Mouse (Mus musculus) ovary, postnatal 10 days (tissue): ENCODE measurements at regions not wholly inside any gene's neighbourhood (a gene's known extent, or its start where the extent isn't known, plus 50 kb on each side); places are given as distances from the start of the nearest gene placed in this dataset.

ENCODE experiments used
- DNase-seq: peaks from one replicate; pipeline ENCODE4 v3.0.0; 2022; ENCODE audit warnings: low spot score

- no peak for DNase-seq
Observed at GRCm38 (mm10) chr13:28697796-28698678, 255.5 kb downstream of the Sox4 start.

GRCm38 (mm10) chr13:28693078-28693477, 260.4 kb downstream of the Sox4 start:
- no peak for DNase-seq

- DNase-seq: no peak
Observed at GRCm38 (mm10) chr13:28692587-28692986, 260.9 kb downstream of the Sox4 start.

- no peak for DNase-seq
Observed at GRCm38 (mm10) chr13:28690511-28691160, 262.9 kb downstream of the Sox4 start.

- no peak for DNase-seq
Observed at GRCm38 (mm10) chr13:28687838-28688237, 265.7 kb downstream of the Sox4 start.

- DNase-seq: no peak
Observed at GRCm38 (mm10) chr13:28684311-28684710, 269.2 kb downstream of the Sox4 start.

DNA sequence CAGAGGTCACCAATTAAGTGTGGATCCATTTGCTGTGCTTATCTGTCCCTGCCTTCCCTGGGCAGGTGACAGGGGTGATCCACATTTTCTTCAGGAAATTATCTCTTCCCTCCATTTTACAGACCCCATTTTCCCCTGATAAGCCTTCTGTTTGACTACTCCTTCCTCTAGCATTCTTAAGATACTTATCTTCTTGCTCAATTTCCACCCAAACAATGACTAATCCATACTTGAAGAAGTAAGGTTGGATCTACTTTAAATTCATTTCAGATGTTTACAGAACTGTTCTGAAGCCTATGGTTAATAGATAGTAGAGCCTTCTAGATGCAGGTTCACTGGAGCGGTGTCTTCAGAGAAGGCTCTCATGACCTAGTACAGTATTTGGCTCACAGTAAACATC, 273.2 kb downstream of the Sox4 start:
- no peak for DNase-seq

GRCm38 (mm10) chr13:28673622-28674021, 279.9 kb downstream of the Sox4 start:
- no peak for DNase-seq

- no peak for DNase-seq
Observed at GRCm38 (mm10) chr13:28671543-28671942, 282.0 kb downstream of the Sox4 start.

GRCm38 (mm10) chr13:28669832-28670585, 283.5 kb downstream of the Sox4 start:
- DNase-seq: no peak

- DNase-seq: no peak
Observed at GRCm38 (mm10) chr13:28666832-28667231, 286.7 kb downstream of the Sox4 start.

DNA sequence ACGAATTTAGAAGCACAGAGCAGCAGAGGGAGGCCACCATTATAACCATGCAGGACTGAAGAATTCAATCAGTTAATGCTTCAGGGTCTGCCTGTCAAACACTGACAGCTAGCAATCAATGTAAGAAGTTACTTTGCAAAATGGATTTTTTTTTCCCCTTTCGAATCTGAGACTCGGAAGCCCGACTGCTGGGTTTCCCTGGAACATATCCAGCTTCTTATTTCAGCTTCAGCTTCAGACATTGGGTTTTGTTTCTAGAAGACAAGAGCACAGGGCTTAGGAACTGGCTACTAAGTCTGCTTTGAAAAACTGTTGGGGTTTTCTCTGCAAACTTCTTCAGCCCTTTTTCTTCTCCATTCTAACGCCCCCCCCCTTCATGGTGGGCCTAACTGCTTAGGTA, 288.4 kb downstream of the Sox4 start:
- no peak for DNase-seq

DNA sequence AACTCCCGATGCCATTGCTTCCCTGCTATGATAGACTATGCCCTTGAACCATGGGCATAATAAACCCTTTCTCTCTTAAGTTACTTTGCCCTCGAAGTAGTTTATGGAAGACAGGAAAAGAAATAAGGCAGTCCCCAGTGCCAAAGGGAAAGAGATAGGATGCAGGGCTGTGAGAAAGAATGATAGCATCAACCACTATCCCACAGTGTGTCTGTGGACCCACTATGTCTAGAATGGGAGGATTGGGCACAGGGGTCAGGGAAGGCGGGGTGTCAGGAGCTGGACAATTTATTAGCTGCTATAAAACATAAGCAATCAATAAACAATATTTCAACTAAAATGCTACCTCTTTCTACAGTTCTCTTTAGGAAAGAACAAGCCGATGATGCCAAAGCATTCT, 288.8 kb downstream of the Sox4 start:
- no peak for DNase-seq

GRCm38 (mm10) chr13:28663950-28664681, 289.4 kb downstream of the Sox4 start:
- DNase-seq: no peak

DNA sequence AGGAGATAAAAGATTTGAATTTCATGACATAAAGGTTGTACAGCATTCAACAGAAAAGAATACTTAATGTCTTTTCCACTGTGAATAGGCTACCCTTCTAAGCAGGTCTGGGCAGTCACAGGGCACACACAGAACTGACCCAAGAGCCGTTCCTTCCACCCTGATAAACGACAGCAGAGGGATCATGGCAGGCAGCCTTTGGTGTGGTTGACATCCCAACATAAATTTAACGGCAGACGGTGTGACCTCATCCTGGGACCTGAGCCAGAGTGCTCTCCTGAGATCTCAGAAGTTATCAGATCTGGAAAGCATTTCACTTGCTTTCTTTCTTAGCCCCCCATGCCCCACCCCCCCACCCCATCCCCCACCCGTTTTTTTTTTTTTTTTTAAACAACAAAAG, 290.1 kb downstream of the Sox4 start:
- DNase-seq: no peak

DNA sequence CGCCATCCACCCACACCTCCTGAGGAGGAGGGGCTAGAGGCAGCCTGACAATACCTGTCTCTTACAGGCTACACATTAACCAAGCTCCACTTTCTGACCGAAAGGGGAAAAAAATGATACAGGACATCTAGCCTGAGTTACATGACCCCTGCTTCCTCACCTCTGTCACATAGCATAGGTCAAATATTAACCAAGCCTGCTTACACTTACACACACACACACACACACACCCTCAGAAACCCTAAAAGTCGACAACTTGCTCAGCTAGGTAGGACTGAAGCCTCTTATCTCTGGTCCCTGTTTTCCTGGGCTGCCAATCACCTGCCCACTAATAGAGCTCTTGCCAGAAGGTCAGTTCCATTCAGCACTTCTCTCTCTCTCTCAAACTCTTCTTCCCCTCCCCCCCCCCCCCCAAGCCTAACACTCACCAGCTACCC, 291.2 kb downstream of the Sox4 start:
- no peak for DNase-seq

GRCm38 (mm10) chr13:28660151-28660550, 293.4 kb downstream of the Sox4 start:
- no peak for DNase-seq

DNA sequence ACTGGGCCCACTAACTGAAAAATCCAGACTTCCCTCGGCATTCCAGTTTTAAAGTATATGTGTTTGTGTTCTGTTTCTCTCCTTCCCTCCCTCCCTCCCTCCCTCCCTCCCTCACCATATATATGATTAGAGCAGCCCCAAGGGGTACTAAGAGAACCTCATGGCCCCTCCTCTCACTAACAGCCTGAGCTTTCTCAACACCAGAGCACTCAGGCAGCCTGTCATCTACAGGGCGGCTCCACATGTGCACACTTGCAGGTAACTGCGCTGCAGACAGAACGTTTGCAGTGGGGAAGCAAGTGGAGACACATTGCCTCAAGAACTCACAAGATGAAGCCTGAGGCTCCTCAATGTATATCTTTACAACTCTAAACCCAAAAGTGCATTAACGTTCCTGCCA, 294.9 kb downstream of the Sox4 start:
- no peak for DNase-seq

DNA sequence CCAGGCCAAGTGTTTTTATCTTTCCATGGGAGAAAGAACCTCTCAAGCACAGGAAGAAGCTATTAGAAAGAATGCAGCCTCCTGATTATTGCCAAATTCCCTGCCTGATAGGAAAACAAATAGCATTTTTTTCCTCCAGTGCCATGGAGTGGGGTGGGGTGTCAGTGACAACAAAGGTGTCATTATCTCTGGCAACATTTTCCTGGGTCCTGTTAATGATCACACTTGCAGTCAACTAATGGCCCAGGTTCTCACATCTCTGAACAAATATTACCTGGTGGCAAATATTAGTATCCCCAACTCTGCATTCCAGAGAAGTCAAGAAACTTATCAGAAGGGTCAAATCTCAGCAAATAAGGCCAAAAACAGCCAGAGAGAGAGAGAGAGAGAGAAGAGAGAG, 298.6 kb downstream of the Sox4 start:
- no peak for DNase-seq

DNA sequence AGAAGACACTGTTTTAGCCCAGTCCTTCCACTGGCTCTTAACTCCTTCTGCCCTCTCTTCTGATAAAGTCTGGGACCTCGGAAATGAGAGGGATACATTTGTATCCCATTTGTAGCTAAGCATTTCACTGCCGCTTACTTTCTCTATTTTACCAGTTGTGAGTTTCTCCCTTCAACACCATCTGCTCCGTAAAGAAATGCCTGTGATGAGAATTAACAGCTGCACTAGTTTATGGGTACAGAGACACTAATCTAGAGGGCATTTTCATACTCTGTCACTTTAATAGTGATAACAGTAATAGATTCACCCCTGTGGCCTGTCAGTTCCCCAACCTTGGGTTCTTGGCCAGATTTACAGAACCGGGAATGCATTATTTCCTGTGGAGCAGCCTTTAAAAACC, 300.2 kb downstream of the Sox4 start:
- no peak for DNase-seq

DNA sequence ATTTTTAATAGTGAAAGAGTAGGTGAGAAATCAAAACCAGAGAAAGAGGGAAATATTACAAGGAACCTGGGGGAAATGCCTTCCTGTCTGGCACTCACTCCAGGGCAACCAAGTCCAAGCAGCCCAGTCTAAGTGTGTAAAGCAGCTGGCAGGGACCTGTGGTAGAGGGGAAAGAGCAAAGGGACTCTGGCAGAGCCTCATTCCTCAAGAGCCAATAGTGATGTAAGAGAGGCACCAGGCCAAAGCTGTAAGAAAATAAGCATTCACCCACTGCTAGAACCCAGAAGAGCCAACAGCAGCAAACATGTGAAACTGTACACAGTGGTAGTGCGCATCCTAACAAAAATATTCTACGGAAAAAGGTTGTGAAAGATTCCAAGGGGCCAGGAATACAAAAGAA, 301.7 kb downstream of the Sox4 start:
- DNase-seq: no peak

DNA sequence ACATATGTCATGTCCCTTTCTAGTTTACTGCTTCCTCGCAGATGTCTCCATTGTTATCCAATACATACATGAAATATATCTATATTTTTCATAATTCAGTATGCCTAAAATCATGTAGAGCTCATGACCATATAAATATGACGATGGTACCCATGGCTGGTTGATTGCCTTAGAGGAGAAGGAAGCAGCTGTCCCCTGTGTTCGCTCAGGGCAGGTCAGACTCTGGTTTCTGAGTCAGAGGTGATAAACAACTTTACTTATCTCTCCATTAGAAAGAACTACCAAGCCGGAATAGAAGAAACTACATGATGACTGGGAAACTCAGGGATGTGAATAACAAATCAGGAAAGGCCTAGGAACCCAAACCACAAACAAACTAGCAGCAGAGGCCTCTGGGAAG, 307.6 kb downstream of the Sox4 start:
- DNase-seq: no peak
